Mouse (Mus musculus): Measurements from ENCODE around the gene Hoxa13.
A peak's percentile ranks its signal among the peaks of the same experiment; 100 is the strongest.

The Hoxa13 gene

DNA sequence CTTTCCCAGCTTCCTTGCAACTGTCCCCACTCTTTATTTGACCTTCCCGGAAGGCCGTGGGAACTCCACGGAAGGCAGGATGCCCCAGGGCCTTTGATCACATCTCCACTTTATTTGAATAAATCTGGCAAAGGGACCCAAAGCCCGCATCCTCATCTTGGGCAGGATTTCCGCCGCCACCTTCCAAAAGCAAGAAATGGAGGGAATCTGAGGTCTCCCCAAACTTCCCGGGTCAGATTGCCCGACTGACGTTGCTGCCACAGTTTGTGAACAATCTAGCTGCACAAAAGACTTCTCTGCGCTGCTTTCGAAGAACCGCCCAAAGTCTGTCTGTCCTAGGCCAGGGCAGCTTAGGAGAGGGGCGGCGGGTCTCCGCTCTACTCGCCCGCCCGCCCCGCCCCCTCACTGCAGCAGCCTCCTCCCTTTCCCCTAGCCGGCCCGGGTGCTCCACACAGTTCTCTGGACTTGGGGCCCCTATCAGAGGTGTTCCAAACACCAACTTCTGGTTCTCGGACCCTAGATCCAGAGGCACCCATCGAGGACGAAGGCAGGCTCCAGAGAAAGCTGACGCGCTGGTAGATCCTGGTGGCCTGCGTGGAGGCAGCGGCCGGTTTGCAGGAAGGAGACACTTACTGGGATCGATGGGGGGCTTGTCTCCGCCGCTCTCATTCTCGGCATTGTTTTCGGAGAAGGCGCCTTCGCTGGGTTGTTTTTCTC, 35.6 kb downstream of the Hoxa13 start:
- DNase-seq (ENCODE audit: low spot score in 2 of 2): no peak

DNA sequence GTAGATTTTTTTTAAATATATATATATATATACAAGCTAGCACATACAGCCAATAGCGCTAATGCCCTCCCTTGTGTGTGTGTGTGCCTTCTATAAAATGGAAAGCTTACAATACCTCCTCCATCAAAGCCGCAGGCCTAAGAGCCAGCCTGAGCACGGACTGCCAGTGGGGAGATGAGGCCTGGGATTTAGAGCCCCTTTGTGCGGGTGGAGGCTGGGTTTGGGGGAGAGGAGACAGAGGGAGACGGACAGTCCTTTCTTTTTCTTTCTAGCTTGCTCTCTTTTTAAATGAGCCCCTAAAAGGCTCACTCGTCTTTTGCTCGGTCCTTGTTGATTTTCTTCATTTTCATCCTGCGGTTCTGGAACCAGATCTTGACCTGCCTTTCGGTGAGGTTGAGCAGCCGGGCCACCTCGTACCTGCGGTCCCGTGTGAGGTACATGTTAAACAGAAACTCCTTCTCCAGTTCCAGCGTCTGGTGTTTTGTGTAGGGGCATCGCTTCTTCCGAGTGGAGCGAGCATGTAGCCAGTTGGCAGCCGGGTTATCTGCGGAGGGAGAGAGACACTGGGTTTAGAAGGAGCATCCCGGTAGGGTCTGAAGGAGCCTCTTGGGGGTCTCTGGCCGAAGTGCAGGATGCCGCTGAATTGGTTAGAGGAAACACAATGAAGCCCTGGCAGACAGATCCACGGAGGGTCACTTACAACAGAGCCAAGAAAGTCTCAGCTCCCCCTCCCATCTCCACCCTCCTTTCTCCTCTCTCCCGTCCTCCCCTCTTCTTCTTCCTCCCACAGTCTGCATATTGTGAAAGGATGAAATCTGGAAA, 36.5 kb downstream of the Hoxa13 start:
- DNase-seq (ENCODE audit: low spot score in 2 of 2): no peak

DNA sequence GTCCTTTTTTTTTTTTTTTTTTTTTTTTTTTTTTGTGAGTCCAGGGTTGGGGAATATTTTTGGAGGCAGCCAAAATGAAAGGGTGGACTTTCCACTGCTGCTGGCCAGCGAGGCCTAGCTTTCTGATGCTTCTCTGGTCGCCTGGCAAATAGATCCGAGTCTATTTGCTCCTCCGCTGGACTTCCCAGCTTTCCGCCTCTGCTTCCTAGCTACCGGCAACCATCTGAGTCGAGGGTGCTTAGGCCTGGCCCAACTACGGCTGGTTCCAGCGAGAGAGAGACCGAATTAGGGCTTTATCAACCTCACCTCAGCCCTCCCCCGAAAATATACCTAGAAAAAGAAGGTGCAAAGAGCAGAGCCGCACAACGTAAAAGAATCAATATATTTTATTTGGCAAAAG, 38.0 kb downstream of the Hoxa13 start:
- DNase-seq (ENCODE audit: low spot score in 2 of 2): no peak

- no peak for DNase-seq (ENCODE audit: low spot score in 2 of 2)
Observed at GRCm38 (mm10) chr6:52221993-52222685, 38.5 kb downstream of the Hoxa13 start.

DNA sequence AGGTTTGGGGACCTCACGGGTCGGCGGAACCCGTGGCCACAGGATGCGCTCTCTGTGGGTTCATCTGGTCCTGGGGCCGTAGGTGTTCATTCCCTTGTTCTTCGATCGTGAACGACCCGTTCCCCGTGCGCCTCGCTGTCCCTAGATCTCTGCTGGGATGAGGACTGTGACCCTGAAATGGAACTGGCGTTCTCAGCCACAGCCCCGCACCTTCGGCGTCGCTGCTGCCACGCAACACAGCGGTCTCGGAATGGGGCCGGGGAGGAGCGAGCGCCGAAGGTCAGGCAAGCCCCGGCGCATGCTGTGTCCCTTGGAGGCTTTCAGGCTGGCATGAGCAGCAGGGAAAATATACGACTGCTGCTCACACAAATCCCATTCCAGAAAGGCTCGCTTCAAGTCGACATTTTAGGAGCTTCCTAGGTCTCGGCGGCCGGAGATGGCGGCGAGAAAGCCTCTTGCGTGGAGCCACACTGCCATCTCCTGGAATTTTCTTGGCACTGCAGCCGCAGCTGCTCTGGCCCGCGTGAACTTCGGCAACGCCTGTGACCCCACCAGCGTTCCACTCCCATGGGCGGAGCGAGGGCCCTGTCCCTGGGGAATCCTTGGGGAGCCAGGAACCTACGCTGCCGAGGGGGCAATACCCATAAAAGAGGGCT, 39.2 kb downstream of the Hoxa13 start, which contains the start of gene Hoxa7:
TSS of gene Hoxa7 (minus strand) at position 518 of the 656 bp plus-strand sequence.
- peak; percentile 75 to 90 for DNase-seq (ENCODE audit: low spot score in 2 of 2)

DNA sequence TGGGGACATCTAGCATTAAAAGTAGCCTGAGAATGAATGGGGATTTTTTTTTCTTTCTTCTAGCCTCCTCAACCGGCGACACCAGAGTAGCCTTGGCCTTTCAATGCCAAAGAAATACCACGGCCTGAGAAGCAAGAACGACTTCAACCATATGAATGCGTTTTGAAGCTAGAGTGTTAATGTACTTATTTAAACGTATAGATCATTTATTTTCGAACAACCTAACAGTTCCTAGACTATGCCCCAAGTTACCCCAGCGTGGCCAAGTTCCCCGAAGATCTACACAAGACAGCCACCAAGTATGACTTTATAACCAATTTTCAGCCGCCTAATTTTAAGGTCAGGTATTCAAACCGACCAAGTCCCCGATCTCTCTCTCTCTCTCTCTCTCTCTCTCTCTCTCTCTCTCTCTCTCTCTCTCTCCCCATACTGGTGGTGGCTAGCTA, 39.8 kb downstream of the Hoxa13 start:
- no peak for DNase-seq (ENCODE audit: low spot score in 2 of 2)

- no peak for DNase-seq (ENCODE audit: low spot score in 2 of 2)
Observed at GRCm38 (mm10) chr6:52220003-52220864, 40.4 kb downstream of the Hoxa13 start.

DNA sequence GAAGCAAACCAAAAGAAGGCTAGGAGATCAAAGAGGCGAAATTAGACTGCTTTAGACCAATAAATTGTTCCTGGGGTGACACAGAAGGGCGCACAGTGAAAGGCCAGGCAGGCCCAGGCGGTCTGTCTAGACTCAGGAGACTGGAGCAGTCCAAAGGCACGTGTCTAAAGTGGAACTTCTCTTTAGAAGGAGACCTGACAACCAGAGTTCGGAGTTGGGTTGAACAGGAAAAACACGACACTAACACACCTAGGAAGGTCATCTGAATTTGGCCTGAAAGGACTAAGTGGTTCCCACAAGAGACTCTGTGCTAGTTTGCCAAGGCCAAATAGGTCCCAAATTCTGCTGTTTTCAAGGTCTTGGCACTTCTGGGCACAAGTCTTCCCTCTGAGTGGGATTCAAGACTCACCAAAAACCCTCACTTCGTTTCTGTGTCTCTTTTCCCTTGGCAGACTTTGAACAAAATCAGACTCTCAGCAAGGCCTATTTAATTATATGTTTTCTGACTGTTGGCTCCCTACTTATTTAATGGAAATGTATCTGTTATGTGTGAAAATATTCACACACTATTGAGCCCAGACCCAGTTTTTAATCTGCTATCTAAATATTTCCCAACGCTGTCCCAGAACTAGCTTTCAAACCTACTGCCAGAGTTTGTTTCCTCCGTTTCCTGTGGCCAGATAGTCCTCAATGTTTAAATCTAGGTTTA, 41.3 kb downstream of the Hoxa13 start:
- DNase-seq (ENCODE audit: low spot score in 2 of 2): no peak

- DNase-seq (ENCODE audit: low spot score in 2 of 2): peak in 1 of 2 experiments; percentile 49
Observed at GRCm38 (mm10) chr6:52218643-52219215, 42.0 kb downstream of the Hoxa13 start.

GRCm38 (mm10) chr6:52217895-52218642, 42.6 kb downstream of the Hoxa13 start:
- peak in 1 of 2 experiments; percentile 53 for DNase-seq (ENCODE audit: low spot score in 2 of 2)

DNA sequence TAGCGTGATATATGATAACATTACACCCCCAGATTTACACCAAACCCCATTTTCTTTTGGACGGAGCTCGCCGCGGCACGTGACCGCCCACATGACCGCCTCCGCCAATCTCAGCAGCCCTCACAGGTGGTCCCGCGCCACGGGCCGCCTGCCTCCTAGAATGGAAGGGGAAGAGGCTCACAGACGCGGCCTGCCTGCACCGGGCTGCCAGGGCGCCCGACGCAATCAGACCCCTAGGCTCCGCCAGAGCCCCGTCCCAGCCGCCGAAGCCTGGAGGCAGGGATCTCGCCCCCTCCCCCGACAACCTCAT, 43.3 kb downstream of the Hoxa13 start:
- DNase-seq (ENCODE audit: low spot score in 2 of 2): peak in 1 of 2 experiments; percentile 75

DNA sequence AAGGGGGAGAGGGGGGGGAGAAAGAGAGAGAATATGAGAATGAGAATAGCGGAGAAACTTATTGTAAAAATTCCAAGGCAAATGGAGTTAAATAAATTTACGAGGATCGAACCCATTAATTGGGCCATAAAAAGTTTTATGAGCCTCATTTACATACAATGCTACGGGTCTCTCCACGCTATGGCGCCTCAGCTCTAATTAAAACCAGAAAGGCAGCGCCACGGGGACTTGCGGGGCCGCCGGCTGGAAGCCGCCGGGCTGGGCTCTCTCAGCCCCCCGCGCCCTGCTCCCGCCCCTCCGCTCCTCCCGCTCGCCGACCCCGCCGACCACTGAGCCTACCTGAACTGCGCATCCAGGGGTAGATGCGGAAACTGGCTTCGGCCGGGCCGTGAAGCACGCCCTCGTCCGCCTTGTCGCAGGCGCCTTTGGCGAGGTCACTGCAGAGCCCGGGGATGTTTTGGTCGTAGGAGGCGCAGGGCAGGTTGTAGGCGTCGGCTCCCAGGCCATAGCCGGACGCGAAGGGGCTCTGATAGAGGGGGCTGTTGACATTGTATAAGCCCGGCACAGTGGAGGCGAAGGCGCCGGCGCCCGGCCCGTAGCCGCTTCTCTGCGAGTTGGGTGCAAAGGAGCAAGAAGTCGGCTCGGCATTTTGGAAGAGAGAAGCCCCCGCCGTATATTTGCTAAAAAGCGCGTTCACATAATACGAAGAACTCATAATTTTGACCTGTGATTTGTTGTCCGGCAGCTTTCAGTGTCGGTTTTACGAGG, 43.8 kb downstream of the Hoxa13 start:
- peak in 1 of 2 experiments; percentile 63 for DNase-seq (ENCODE audit: low spot score in 2 of 2)

DNA sequence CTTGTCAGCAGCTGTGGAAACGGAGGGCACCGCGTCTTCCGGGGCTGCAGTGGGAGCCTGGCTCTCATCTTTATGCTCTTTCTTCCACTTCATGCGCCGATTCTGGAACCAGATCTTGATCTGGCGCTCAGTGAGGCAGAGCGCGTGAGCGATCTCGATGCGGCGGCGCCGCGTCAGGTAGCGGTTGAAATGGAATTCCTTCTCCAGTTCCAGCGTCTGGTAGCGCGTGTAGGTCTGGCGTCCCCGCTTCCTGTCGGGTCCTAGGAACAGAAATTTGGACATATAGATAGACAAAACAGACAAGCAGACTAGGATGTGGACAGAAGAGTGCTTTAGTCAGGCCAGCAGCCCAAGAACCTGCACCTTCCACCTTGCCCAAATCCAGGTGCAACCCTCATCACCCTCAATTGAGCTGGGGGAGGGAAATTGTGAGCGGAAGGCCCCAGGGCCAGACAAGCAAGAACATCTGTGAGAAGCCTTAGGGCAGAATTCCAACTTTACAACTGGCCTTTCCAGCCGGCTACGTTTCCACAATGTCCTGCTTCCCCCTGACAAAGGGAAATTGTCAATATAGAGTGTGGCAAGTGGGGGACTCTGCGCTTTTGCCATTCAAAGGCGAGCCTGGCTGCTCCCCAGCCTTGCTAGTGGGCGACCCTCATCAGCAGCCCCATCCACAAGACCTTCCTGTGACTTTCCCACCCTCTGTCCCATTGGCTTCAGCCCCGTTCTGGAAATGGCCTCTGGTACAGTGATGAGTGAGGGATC, 44.7 kb downstream of the Hoxa13 start:
- DNase-seq (ENCODE audit: low spot score in 2 of 2): peak in 1 of 2 experiments; percentile 57

DNA sequence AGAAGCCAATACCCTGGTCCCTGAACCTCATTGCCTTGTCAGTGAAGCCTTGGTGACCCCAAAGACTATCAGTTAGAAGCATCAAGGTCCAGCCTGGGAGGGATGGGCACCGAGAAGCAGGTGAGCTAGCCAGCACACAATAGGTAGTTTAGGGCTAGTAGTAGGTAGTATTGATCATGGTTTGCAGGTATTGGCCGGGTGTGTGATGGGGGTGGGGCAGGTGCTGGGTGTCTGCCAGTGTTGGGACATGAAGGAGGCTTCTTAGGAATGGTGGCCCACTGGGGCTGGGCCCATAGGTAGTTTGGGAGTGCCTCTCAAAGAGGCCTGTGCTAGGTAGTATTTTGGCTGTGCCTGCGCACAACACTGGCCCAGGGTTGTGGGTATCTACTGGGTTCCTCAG, 45.6 kb downstream of the Hoxa13 start:
- DNase-seq (ENCODE audit: low spot score in 2 of 2): peak in 1 of 2 experiments; percentile 55

GRCm38 (mm10) chr6:52214271-52214670, 46.4 kb downstream of the Hoxa13 start:
- no peak for DNase-seq (ENCODE audit: low spot score in 2 of 2)

GRCm38 (mm10) chr6:52213119-52213986, 47.3 kb downstream of the Hoxa13 start, which contains the start of the genes Hoxa3 and Gm28308:
Gene Hoxa3, minus strand, starts transcription at chr6:52213336.
Gene Gm28308, minus strand, starts transcription at chr6:52213339.
- DNase-seq (ENCODE audit: low spot score in 2 of 2): no peak

Data from spleen, postnatal 4 days (tissue).